Mouse (Mus musculus) lung, postnatal 0 days (tissue): ENCODE measurements around the gene Tpcn2.

Source experiments
- CTCF ChIP-seq: IDR thresholded peaks from 2 replicates; pipeline ENCODE4 v1.5.1; 2016; ENCODE audit warnings: antibody characterized with exemption, mild to moderate bottlenecking
- EP300 ChIP-seq: IDR thresholded peaks from 2 replicates; pipeline ENCODE4 v1.6.1; 2016; ENCODE audit warnings: antibody characterized with exemption, mild to moderate bottlenecking, control low read depth

- TF ChIP-seq CTCF (no peak), EP300 (no peak)
Measured at GRCm38 (mm10) chr7:145154066-145154465, 129.7 kb downstream of the Tpcn2 start.
